Mouse (Mus musculus): Measurements from ENCODE around the gene Slc30a5.

DNA sequence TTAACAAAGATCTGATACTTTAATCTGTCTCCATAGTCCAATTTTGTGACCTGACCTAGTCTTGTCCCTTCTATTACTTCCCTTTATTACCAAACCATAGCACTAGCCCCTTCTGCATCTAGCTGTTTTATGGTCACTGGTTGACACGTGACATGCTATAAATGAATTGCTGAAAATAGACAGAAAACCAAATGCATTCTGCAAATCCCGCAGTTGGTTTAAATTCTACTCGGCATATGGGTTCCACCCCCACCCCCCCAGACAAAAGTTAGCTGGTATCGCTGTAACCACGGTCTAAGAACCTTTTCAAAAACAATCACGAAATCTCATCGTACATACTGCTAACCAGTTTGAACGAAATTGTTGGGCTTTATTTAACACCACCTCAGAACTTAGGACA is 1.0 kb downstream of the Slc30a5 start:
- TF ChIP-seq CTCF (IDR thresholded peaks at IDR 0.05; ENCODE audit: control insufficient read depth, insufficient read depth, low read length) (no peak), POLR2A (IDR thresholded peaks at IDR 0.05; ENCODE audit: borderline replicate concordance, control insufficient read depth, low read depth, low read length) (no peak)
